In genomic region chr5:25498346-25498820, GRCm38 (mm10) we compare ENCODE assay signal across 8 mouse cellular contexts. TPM values are rescaled to one million over a fixed set of nuclear protein-coding genes. Genes with fewer than 3 reads are reported as not detected.
DNase-seq lines count a peak whose midpoint lies in the region; ATAC-seq and TF ChIP-seq lines count a peak whose summit lies in the region.

TSS of gene Kmt2c (minus strand) at chr5:25498783.

- peaks cover 3% of the 10 kb centered on the region for H3K36me3 ChIP-seq in G1E (replicated peaks)
- no peaks in the 10 kb centered on the region for H3K36me3 ChIP-seq in forebrain, embryonic 11.5 days (ENCODE audit: control insufficient read depth, insufficient read depth, low read length)
- H3K36me3 ChIP-seq in heart, embryonic 14.5 days (ENCODE audit: control insufficient read depth, insufficient read depth, low read length) = no peaks in the 10 kb centered on the region
- no peaks in the 10 kb centered on the region for H3K36me3 ChIP-seq in lung, embryonic 14.5 days (ENCODE audit: insufficient read depth)

- peak within 1 kb of the TSS; percentile 67 for H3K4me2 ChIP-seq in forebrain, embryonic 11.5 days (ENCODE audit: low read depth, low read length, severe bottlenecking)
- peak within 1 kb of the TSS; percentile 79 for H3K4me2 ChIP-seq in heart, embryonic 14.5 days (ENCODE audit: low read length)
- H3K4me2 ChIP-seq in lung, embryonic 14.5 days = peak within 1 kb of the TSS; percentile 61

- ATAC-seq in G1E (ENCODE audit: extremely low read depth, insufficient number of reproducible peaks, low FRiP score, poor library complexity, severe bottlenecking) = no peak
- peak; percentile 4; the same call in 1 of the 2 replicates for ATAC-seq in forebrain, embryonic 11.5 days (replicated peaks; ENCODE audit: low FRiP score)
- 0 out of 2 replicates have a peak, but pooled peaks have one; percentile 2 for ATAC-seq in heart, embryonic 14.5 days (ENCODE audit: insufficient number of reproducible peaks, insufficient read depth, low FRiP score, low read depth)
- ATAC-seq in lung, embryonic 14.5 days (ENCODE audit: insufficient read depth) = peak; percentile 16; the same call in 1 of the 2 replicates

- H3K4me3 ChIP-seq in G1E (ENCODE audit: low read depth, low read length) = peak within 1 kb of the TSS; percentile 95
- H3K4me3 ChIP-seq in forebrain, embryonic 11.5 days (ENCODE audit: low read depth, low read length) = peak within 1 kb of the TSS; percentile 99
- peak within 1 kb of the TSS; percentile 100 for H3K4me3 ChIP-seq in heart, embryonic 14.5 days (ENCODE audit: control insufficient read depth in 1 of 2, insufficient read depth in 1 of 2, low read depth in 1 of 2, low read length in 2 of 2)
- H3K4me3 ChIP-seq in layer of hippocampus, adult 2 months = peak within 1 kb of the TSS; percentile 98
- H3K4me3 ChIP-seq in lung, embryonic 14.5 days (ENCODE audit: low read depth, low read length) = peak within 1 kb of the TSS; percentile 94

- H3K9me3 ChIP-seq in G1E (replicated peaks) = no peaks in the 10 kb centered on the region
- H3K9me3 ChIP-seq in forebrain, embryonic 11.5 days (ENCODE audit: control insufficient read depth, low read length) = no peaks in the 10 kb centered on the region
- no peaks in the 10 kb centered on the region for H3K9me3 ChIP-seq in heart, embryonic 14.5 days (ENCODE audit: control insufficient read depth, low read length)
- no peaks in the 10 kb centered on the region for H3K9me3 ChIP-seq in lung, embryonic 14.5 days (ENCODE audit: low read depth, low read length)

- TF ChIP-seq CTCF in G1E (IDR thresholded peaks at IDR 0.05; ENCODE audit: low read depth, low read length) = no peak
- TF ChIP-seq CTCF in layer of hippocampus, adult 2 months (conservative IDR thresholded peaks at IDR 0.05) = no peak
- TF ChIP-seq CTCF in lung, embryonic 14.5 days (IDR thresholded peaks at IDR 0.05; ENCODE audit: low read depth) = no peak

- peak within 1 kb of the TSS; percentile 98 for H3K27ac ChIP-seq in forebrain, embryonic 11.5 days (ENCODE audit: low read depth, low read length)
- H3K27ac ChIP-seq in heart, embryonic 14.5 days (replicated peaks in 1 of 2; ENCODE audit: control insufficient read depth in 1 of 2, insufficient read depth in 1 of 2, low read depth in 2 of 2, low read length in 2 of 2) = peak within 1 kb of the TSS; percentile 98 to 100
- H3K27ac ChIP-seq in layer of hippocampus, adult 2 months = peak within 1 kb of the TSS; percentile 99
- peak within 1 kb of the TSS; percentile 100 for H3K27ac ChIP-seq in lung, embryonic 14.5 days (ENCODE audit: low read depth)

- peak within 1 kb of the TSS; percentile 96 for H3K9ac ChIP-seq in forebrain, embryonic 11.5 days (ENCODE audit: low read length)
- peak within 1 kb of the TSS; percentile 97 for H3K9ac ChIP-seq in heart, embryonic 14.5 days (ENCODE audit: low read length)
- H3K9ac ChIP-seq in lung, embryonic 14.5 days = peak within 1 kb of the TSS; percentile 91

- no peaks in the 10 kb centered on the region for H3K27me3 ChIP-seq in G1E (ENCODE audit: insufficient read depth, low read length)
- no peaks in the 10 kb centered on the region for H3K27me3 ChIP-seq in forebrain, embryonic 11.5 days (ENCODE audit: control insufficient read depth, insufficient read depth, low read length)
- H3K27me3 ChIP-seq in heart, embryonic 14.5 days (ENCODE audit: control insufficient read depth, insufficient read depth, low read length) = no peaks in the 10 kb centered on the region
- H3K27me3 ChIP-seq in lung, embryonic 14.5 days (ENCODE audit: insufficient read depth, low read length) = no peaks in the 10 kb centered on the region

- WGBS in forebrain, embryonic 11.5 days = under 1% methylated on average over 35 of the region's 54 CpGs
- WGBS in heart, embryonic 14.5 days = under 1% methylated on average over 45 of the region's 54 CpGs
- 0% methylated on average over 53 of the region's 54 CpGs for WGBS in lung, embryonic 14.5 days

- H3K4me1 ChIP-seq in G1E (ENCODE audit: insufficient read depth, low read depth, low read length) = peaks cover 29% of the 10 kb centered on the region
- no peaks in the 10 kb centered on the region for H3K4me1 ChIP-seq in forebrain, embryonic 11.5 days (replicated peaks; ENCODE audit: control insufficient read depth, insufficient read depth, low read length)
- peaks cover 0 to 13% of the 10 kb centered on the region in 2 experiments; a peak in 3 of 4 replicates for H3K4me1 ChIP-seq in heart, embryonic 14.5 days (ENCODE audit: control insufficient read depth in 2 of 2, insufficient read depth in 2 of 2, low read length in 2 of 2)
- H3K4me1 ChIP-seq in lung, embryonic 14.5 days (ENCODE audit: insufficient read depth) = no peaks in the 10 kb centered on the region; the same call in 1 of the 2 replicates

- peak; percentile 36 for DNase-seq in G1E (ENCODE audit: low spot score)
- DNase-seq in brain, adult 2 months (ENCODE audit: low read depth, low spot score) = peak; percentile 88
- peak; percentile 91 for DNase-seq in forebrain, embryonic 11.5 days (ENCODE audit: low spot score)
- peak; percentile 74 to 81 for DNase-seq in layer of hippocampus, adult 2 months (ENCODE audit: low spot score in 2 of 2)
- DNase-seq in lung, embryonic 14.5 days = no peak
- peak; percentile 63 for DNase-seq in ovary, postnatal 10 days (ENCODE audit: low spot score)
- peak; percentile 78 for DNase-seq in yolk sac, embryonic 10.5 days (ENCODE audit: low spot score)

RNA-seq across cellular contexts. Expression of gene Kmt2c, which starts in this region (rescaled TPM):
- total RNA-seq in G1E (2014; fragmentation: Nextera tagmentation) (141 and 156 TPM in 2 replicates), G1E (2017) (50.1 and 50.2 TPM in 2 replicates)
- polyA plus RNA-seq in G1E (2012) = 4.3 and 5.3 TPM in 2 replicates
- 22.5 and 24.6 TPM in 2 replicates for polyA plus RNA-seq in forebrain, embryonic 11.5 days (2014; fragmentation: Nextera tagmentation; extraction: Ambion mirVana)
- polyA plus RNA-seq in heart, embryonic 14.5 days (2014; fragmentation: Nextera tagmentation; extraction: Ambion mirVana) = 14.0 and 15.4 TPM in 2 replicates
- 10 to 100 TPM; 79.3 to 89.9 TPM for total RNA-seq in layer of hippocampus, adult 2 months (2021)
- polyA plus RNA-seq in lung, embryonic 14.5 days (2014; fragmentation: Nextera tagmentation; extraction: Ambion mirVana) = 17.2 and 18.3 TPM in 2 replicates
